Mouse (Mus musculus): Measurements from ENCODE around the gene Mrgpre.

The Mrgpre gene

DNA sequence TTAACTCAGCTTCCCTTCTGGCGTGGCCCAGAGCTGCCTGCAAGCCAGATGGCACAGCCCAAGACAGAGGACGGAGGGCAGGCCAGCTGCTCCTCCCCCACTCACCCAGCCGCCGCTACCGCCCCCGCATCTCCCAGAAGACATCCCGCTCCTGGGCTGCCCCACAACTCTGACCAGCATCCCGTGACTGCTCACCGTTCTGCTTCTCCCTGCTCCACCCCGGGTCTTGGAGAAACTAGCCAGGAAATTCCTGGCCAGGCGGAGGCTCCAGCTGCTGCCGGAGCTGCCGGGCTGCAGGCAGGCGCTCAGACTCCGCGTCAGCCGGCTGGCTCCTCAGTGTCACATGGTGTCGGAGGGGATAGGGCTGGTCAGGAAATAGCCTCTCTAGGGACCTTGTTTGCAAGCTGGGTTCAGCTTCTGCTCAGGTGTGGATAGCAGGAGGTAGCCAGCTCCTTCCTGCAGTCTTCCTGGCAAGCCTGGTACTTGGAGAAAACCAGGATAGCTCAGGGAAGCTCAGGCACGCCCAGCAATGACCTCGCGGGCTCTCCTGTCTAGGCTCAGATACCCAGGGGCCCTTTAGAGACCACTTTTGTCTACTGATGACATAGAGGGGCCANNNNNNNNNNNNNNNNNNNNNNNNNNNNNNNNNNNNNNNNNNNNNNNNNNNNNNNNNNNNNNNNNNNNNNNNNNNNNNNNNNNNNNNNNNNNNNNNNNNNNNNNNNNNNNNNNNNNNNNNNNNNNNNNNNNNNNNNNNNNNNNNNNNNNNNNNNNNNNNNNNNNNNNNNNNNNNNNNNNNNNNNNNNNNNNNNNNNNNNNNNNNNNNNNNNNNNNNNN is at the start of gene Mrgpre:
Gene Mrgpre, minus strand, starts transcription at position 505 of the 834 bp plus-strand sequence.
- peak; percentile 65 for DNase-seq (ENCODE audit: low read depth, low spot score)

- DNase-seq (ENCODE audit: low read depth, low spot score): no peak
These were observed 49.4 kb upstream of the Mrgpre start for GRCm38 (mm10) chr7:143833581-143834190.

DNA sequence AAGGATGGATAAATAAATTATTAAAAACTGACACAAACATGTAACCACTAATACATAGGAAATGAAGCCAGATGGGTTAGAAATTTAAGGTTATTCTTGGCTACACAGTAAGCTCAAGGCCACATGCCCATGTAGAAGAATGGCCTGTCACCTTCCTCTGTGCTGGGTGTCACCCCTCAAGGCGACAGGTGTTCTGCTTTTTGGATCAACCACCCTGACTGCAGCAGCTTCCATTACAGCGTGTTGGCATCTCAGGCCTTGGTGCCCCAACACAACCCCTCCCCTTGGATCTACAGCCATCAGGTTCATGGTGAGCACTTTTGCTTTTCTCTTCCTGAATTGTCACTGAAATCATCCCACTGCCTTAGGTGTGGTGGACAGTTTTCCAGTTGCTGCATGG is 48.3 kb upstream of the Mrgpre start:
- no peak for DNase-seq (ENCODE audit: low read depth, low spot score)

- no peak for DNase-seq (ENCODE audit: low read depth, low spot score)
These were observed 47.9 kb upstream of the Mrgpre start for GRCm38 (mm10) chr7:143832196-143832595.

DNA sequence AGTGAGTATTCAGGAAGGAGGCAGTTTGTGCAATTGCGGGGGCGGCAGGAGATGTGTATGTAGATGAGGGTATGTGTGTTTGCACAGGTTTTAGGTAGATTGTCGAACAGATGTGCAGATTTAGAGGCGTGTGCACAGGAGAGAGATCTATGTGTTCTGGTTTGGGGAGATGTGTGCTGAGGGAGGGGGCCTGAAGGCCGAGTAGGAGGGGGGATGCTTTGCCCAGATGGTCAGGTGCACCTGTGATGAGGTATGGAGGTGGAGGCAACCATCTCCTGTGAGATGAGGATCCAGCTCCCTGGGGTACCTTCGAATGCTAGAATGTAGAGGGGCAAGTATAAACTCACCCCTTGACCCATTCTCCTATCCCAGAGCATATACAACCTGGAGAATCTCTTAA is 46.1 kb upstream of the Mrgpre start:
- DNase-seq (ENCODE audit: low read depth, low spot score): no peak

DNA sequence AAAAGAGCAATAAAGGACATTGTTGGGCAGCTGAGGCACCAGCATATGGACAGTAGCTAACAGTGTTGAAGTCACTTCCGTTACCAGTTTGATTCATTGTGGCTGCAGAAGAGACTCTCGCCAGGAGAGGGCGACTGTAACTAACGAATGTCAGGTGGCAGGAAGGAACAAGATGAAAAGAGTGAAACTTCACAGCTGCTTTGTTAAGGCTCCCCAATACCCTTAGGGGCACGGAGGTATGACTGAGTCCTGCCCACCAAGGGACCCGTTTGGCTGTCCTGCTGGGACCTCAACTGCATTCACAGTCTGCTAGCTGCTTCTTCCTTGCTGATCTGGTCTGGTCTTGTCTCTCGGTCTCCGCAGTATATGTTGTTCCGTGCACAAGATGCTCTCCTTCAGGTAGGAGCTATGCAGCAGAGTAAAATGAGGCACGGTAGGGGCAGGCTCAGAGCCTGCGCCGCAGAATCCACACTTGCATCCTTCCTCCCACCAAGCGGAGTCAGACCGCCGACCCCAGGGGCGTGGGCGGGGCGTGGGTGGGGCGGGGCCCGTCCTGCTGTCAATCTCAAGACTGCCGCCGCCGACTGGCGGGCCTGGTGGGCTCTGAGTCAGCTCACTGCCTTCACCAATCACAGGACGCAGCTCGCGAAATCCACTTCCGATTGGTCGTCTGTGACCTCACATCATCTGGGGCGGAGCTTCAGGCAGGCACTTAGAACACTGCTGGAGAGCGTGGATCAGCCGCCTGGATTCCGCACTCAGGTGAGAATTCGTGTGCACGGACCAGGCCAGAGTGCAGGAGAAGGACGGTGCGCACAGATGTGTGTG is 45.4 kb upstream of the Mrgpre start:
- peak; percentile 96 for DNase-seq (ENCODE audit: low read depth, low spot score)

DNA sequence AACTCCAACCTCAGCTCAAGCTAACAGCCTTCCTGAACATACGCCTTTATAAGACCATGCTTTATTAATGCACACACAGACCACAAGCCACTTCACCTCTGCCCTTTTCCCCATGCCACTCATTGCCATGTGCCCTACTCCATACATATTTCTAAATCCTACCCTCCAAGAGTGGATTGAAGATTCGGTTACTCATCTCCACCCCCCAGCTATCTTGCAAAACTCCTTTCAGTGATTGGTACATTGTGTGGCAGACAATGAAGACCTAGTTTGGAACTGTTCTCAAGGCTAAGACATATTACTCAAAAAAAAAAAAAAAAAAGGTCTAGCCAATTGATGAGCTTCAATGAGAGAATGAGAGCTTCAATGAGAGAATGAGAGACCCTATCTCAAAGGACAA is 42.7 kb upstream of the Mrgpre start:
- no peak for DNase-seq (ENCODE audit: low read depth, low spot score)

- no peak for DNase-seq (ENCODE audit: low read depth, low spot score)
These were observed 38.9 kb upstream of the Mrgpre start for GRCm38 (mm10) chr7:143823266-143823605.

DNA sequence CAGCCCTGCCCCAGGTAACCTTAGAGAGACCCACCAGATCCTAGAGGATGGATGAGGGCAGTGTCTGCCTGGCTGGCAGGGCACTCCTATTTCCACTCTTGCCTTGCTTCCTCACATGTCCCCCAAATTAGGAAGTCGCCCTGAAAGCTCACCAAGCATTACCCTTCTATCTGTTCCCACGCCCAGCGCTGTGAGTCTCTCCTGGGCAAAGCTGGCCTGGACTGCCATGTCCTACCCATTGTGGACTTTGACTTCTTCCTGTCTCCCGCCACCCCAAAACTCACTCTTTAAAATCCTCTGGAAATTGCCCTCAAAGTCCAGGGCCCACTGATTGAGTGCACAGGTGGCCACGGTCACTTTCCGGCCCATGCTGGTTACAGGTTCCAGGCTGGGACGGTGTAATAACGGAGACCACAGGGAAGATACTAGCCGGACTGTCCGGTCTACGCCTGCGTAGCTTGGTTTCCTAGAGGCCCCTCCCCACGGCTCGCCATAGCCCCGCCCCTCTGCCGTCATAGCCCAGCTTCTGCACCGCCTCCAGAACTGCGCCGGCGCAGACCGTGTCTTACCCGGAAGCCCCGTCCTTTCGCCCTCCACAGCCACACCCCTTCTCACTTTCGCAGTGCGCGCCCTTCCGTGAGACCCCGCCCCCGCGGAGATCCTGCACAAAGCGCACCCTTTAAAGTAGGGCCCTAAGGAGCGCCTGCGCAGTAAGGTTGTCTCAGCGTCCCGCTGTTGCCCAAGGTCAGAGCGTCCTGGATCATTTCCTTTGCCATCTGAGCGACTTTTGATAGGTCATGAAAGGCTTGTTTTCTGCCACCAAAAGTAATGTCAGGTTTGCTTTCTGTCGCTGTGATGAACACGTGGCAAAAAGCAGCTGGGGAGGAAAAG is 38.3 kb upstream of the Mrgpre start, which contains the start of the genes Nadsyn1 and Dhcr7:
Gene Nadsyn1, minus strand, starts transcription at position 475 of the 891 bp plus-strand sequence.
Gene Dhcr7, plus strand, starts transcription at position 771 of the 891 bp plus-strand sequence.
- DNase-seq (ENCODE audit: low read depth, low spot score): peak; percentile 98

DNA sequence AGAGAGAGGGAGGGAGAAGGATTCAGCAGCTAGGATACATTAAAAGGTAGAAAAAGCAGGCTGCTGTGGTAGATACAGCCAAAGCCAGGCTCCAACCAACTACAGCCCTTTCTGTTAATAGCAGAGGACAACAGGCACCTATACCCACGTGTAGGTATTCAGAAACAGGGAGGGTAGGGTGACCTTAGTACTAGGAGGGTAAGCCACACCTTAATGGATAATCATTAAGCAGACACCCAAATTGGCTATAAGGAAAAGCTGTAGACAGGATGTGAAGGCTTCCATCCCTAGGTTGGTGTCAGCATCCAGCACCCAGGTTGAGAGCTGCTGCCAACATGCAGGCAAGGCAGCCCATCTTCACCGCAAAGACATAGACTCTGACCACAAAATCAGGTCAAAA is 36.9 kb upstream of the Mrgpre start:
- no peak for DNase-seq (ENCODE audit: low read depth, low spot score)

DNA sequence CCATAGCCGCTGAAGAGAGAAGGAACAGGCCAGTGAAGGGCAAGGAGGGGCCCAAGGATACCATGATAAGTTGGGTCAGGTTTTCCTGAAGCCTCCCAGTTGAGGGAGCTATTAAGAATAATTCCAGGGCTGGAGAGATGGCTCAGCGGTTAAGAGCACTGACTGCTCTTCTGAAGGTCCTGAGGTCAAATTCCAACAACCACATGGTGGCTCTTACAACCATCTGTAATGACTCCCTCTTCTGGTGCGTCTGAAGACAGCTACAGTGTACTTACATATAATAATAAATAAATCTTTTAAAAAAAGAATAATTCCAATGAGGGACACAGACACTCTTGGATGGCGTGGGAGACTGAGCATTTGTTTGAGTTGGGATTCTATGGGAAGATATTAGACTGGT is 34.9 kb upstream of the Mrgpre start:
- DNase-seq (ENCODE audit: low read depth, low spot score): no peak

GRCm38 (mm10) chr7:143808909-143809308 is 24.6 kb upstream of the Mrgpre start:
- DNase-seq (ENCODE audit: low read depth, low spot score): no peak

- DNase-seq (ENCODE audit: low read depth, low spot score): no peak
These were observed 20.9 kb upstream of the Mrgpre start for GRCm38 (mm10) chr7:143805199-143805624.

- DNase-seq (ENCODE audit: low read depth, low spot score): no peak
These were observed 17.1 kb upstream of the Mrgpre start for GRCm38 (mm10) chr7:143801195-143802065.

GRCm38 (mm10) chr7:143800770-143801169 is 16.5 kb upstream of the Mrgpre start:
- no peak for DNase-seq (ENCODE audit: low read depth, low spot score)

GRCm38 (mm10) chr7:143798783-143799182 is 14.5 kb upstream of the Mrgpre start:
- no peak for DNase-seq (ENCODE audit: low read depth, low spot score)

DNA sequence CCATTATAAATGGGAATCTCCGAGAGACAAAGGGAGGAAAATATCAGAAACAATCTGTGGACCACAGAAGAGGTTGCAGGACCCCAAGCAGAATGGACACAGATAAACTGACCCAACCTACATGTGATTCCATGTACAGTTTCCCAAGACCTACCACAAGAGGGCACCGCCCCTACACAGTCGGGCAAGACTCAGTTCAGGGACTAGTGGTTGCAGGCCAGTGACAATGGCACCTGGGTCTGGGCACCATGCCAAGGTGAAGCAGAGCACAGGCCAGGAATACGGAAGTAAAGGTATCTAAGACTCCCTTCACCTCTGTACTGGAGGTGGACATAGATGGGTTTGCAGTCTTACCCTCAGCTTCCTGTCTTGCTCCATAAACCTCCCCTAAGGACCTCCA is 8.8 kb upstream of the Mrgpre start:
- DNase-seq (ENCODE audit: low read depth, low spot score): no peak

DNA sequence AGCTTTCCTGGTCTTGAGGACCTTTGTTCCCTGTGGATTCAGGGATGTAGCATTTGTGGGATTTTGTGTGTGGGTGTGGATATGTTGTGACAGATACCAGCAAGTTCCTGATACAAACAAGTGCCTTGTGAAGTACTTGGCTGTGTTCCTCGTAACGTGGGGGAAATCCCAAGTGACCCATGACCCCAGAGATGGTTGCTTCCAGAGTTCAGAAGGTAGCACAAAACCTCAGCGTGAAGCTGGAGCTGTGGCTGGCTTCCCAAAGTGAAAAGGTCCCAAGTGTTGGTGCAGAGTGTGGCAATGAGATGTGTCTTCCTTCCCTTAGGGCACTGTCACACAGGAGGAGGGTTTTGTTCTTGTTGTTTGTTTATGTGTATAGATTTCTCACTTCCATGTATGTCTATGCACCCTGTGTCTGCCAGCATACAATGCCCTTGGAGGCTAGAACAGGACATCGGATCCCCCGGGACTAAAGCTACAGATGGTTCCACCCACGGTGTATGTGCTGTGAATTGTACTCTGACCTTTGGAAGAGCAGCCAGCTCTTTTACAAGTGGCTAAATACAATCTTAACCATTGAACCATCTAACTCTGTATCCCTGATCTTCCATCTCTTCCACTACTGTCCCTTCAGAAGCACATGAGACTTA is 8.2 kb upstream of the Mrgpre start:
- DNase-seq (ENCODE audit: low read depth, low spot score): no peak

DNA sequence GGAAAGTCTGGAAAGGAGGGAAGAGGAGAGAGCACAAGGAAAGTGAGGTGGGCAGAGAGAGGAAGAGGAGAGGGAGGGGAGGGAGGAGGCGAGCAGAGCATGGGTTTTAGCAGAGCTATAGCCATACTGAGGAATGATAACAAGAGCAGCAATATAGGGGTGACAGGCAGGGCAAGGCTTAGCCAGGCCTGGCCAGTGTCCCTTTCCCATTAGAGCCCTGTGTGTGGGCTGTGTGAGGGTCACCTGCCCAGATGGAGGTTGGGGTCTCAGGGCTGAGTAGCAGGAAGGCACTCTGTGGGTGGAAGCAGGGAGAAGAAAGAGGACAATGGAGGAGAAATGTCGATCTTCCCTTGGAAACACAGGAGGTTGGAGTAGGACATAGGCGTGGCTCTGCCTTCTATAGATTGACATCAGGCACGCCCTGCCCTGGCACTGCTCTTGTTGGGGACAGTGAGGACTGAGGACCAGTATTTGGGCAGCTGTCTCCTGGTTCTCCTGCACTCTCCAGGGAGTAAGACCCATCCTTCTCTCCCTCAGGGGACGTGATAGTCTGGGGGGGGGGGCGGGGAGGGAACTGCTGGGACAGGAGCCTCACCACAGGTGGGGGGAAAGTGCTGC is 813 bp downstream of the Mrgpre start:
- no peak for DNase-seq (ENCODE audit: low read depth, low spot score)
